Mouse (Mus musculus): ENCODE results near the gene Tmem179.

GRCm38 (mm10) chr12:112473777-112474176, 42.8 kb downstream of the Tmem179 start:
- TF ChIP-seq CTCF (IDR thresholded peaks at IDR 0.05; ENCODE audit: insufficient read depth, low read depth, low read length) (peak; percentile 93), POLR2A (IDR thresholded peaks at IDR 0.05; ENCODE audit: insufficient read depth, low read depth, low read length) (no peak)

All from olfactory bulb, adult 2 months (tissue).